ENCODE assay signal across 9 mouse cellular contexts in genomic region chr10:75555557-75555956, GRCm38 (mm10). TPM values are rescaled to one million over a fixed set of nuclear protein-coding genes. Genes with fewer than 3 reads are reported as not detected.
DNase-seq lines count a peak whose midpoint lies in the region; ATAC-seq and TF ChIP-seq lines count a peak whose summit lies in the region.
"Had no signal": no experiment of that assay in that cellular context is flagged by ENCODE, and none has a peak within 500 bp of the region (broad histone marks: within the 10 kb centered on the region; RNA-seq: fewer than 3 reads in every experiment).

No protein-coding gene starts in this region.

- peaks cover 12% of the 10 kb centered on the region for H3K27me3 ChIP-seq in kidney, embryonic 16.5 days (ENCODE audit: insufficient read depth, low read length)
- H3K27me3 ChIP-seq in forebrain, embryonic 12.5 days, result peaks cover 31% of the 10 kb centered on the region
- H3K27me3 ChIP-seq in limb, embryonic 13.5 days, result peaks cover 28% of the 10 kb centered on the region

- peaks cover 55% of the 10 kb centered on the region for H3K4me1 ChIP-seq in kidney, embryonic 16.5 days (ENCODE audit: insufficient read depth, low read length)
- peaks cover 40% of the 10 kb centered on the region for H3K4me1 ChIP-seq in forebrain, embryonic 12.5 days
- peaks cover 36% of the 10 kb centered on the region for H3K4me1 ChIP-seq in limb, embryonic 13.5 days

- no peak overlapping the region for H3K4me2 ChIP-seq in kidney, embryonic 16.5 days (replicated peaks; ENCODE audit: low read depth, low read length)
- no peak overlapping the region for H3K4me2 ChIP-seq in forebrain, embryonic 12.5 days
- H3K4me2 ChIP-seq in limb, embryonic 13.5 days (replicated peaks), result no peak overlapping the region

- no peaks in the 10 kb centered on the region for H3K9me3 ChIP-seq in kidney, embryonic 16.5 days (ENCODE audit: low read length)
- H3K9me3 ChIP-seq in forebrain, embryonic 12.5 days, result no peaks in the 10 kb centered on the region
- no peaks in the 10 kb centered on the region for H3K9me3 ChIP-seq in limb, embryonic 13.5 days

- DNase-seq in kidney, adult 8-10 months, result no peak
- peak; percentile 17 for DNase-seq in brain, embryonic 14.5 days (ENCODE audit: low read depth)
- DNase-seq in adrenal gland, postnatal 36 days, result no peak
- DNase-seq in frontal cortex, postnatal 14 days (ENCODE audit: low spot score in 2 of 2), result no peak
- DNase-seq: thymus, adult 2 months had no signal

- no peak overlapping the region for H3K9ac ChIP-seq in kidney, embryonic 16.5 days (replicated peaks; ENCODE audit: low read length)
- H3K9ac ChIP-seq in forebrain, embryonic 12.5 days, result no peak overlapping the region
- no peak overlapping the region for H3K9ac ChIP-seq in limb, embryonic 13.5 days

- no peak overlapping the region for H3K4me3 ChIP-seq in kidney, embryonic 16.5 days (ENCODE audit: low read length)
- no peak overlapping the region for H3K4me3 ChIP-seq in forebrain, embryonic 12.5 days (replicated peaks)
- H3K4me3 ChIP-seq in limb, embryonic 13.5 days, result no peak overlapping the region

- peak overlapping the region; percentile 72; the same call in 1 of the 2 replicates for H3K27ac ChIP-seq in kidney, embryonic 16.5 days (ENCODE audit: low read length)
- H3K27ac ChIP-seq in forebrain, embryonic 12.5 days, result peak overlapping the region; percentile 81
- H3K27ac ChIP-seq in limb, embryonic 13.5 days, result peak overlapping the region; percentile 23; the same call in 1 of the 2 replicates

- no peaks in the 10 kb centered on the region for H3K36me3 ChIP-seq in kidney, embryonic 16.5 days (ENCODE audit: insufficient read depth, low read length)
- H3K36me3 ChIP-seq in forebrain, embryonic 12.5 days (replicated peaks), result no peaks in the 10 kb centered on the region
- no peaks in the 10 kb centered on the region for H3K36me3 ChIP-seq in limb, embryonic 13.5 days

- TF ChIP-seq CTCF in brain, embryonic 14.5 days (IDR thresholded peaks at IDR 0.05; ENCODE audit: borderline replicate concordance, extremely low read depth, insufficient read depth, insufficient read length), result no peak

- no peak for TF ChIP-seq POLR2A in brain, embryonic 14.5 days (IDR thresholded peaks at IDR 0.05; ENCODE audit: borderline replicate concordance, extremely low read depth, insufficient read depth, insufficient read length, poor library complexity, severe bottlenecking)

- 72% methylated on average over 6 of the region's 6 CpGs for WGBS in kidney, embryonic 16.5 days
- 75% methylated on average over 6 of the region's 6 CpGs for WGBS in forebrain, embryonic 12.5 days
- 64% methylated on average over 6 of the region's 6 CpGs for WGBS in limb, embryonic 13.5 days

- ATAC-seq in kidney, embryonic 16.5 days (ENCODE audit: low FRiP score, low TSS enrichment), result no peak
- no peak for ATAC-seq in forebrain, embryonic 12.5 days (ENCODE audit: low FRiP score)
- ATAC-seq in limb, embryonic 13.5 days (ENCODE audit: low FRiP score, low read depth), result no peak

RNA-seq across cellular contexts. Expression of gene Lrrc75b, which starts 4.6 kb away (rescaled TPM):
- 3.3 and 3.8 TPM in 2 replicates for polyA plus RNA-seq in kidney, embryonic 16.5 days (2015; fragmentation: Nextera tagmentation; extraction: Ambion mirVana)
- 22.7 and 38.8 TPM in 2 replicates for polyA plus RNA-seq in brain, embryonic 14.5 days (2012; rRNA removed)
- 5.5 and 7.4 TPM in 2 replicates for polyA plus RNA-seq in forebrain, embryonic 12.5 days (2016; fragmentation: Nextera tagmentation; extraction: Ambion mirVana)
- polyA plus RNA-seq in limb, embryonic 13.5 days (2015; fragmentation: Nextera tagmentation; extraction: Ambion mirVana), result 1.5 and 1.7 TPM in 2 replicates
- under 1 TPM; 0.17 to 0.36 TPM for total RNA-seq in adrenal gland, postnatal 36 days (2021)
- total RNA-seq: CH12.LX had no signal

RNA-seq across cellular contexts. Expression of gene Ggt1, which starts 5.8 kb away (rescaled TPM):
- 244 and 292 TPM in 2 replicates for polyA plus RNA-seq in kidney, embryonic 16.5 days (2015; fragmentation: Nextera tagmentation; extraction: Ambion mirVana)
- 2.3 and 2.6 TPM in 2 replicates for polyA plus RNA-seq in brain, embryonic 14.5 days (2012; rRNA removed)
- polyA plus RNA-seq in forebrain, embryonic 12.5 days (2016; fragmentation: Nextera tagmentation; extraction: Ambion mirVana), result 0.58 and 2.3 TPM in 2 replicates
- 0.57 and 0.75 TPM in 2 replicates for polyA plus RNA-seq in limb, embryonic 13.5 days (2015; fragmentation: Nextera tagmentation; extraction: Ambion mirVana)
- total RNA-seq in adrenal gland, postnatal 36 days (2021), result not detected

RNA-seq across cellular contexts. Expression of gene Ggt5, which starts 33.6 kb away (rescaled TPM):
- 6.4 and 9.5 TPM in 2 replicates for polyA plus RNA-seq in kidney, embryonic 16.5 days (2015; fragmentation: Nextera tagmentation; extraction: Ambion mirVana)
- 5.2 and 6.7 TPM in 2 replicates for polyA plus RNA-seq in brain, embryonic 14.5 days (2012; rRNA removed)
- polyA plus RNA-seq in forebrain, embryonic 12.5 days (2016; fragmentation: Nextera tagmentation; extraction: Ambion mirVana), result 0.74 and 0.90 TPM in 2 replicates
- polyA plus RNA-seq in limb, embryonic 13.5 days (2015; fragmentation: Nextera tagmentation; extraction: Ambion mirVana), result 1.3 and 1.7 TPM in 2 replicates
- 1 to 10 TPM; 6.5 to 6.6 TPM for total RNA-seq in adrenal gland, postnatal 36 days (2021)
- total RNA-seq: CH12.LX had no signal

RNA-seq across cellular contexts. Expression of gene Gucd1, which starts 37.8 kb away (rescaled TPM):
- 53.4 and 54.0 TPM in 2 replicates for polyA plus RNA-seq in kidney, embryonic 16.5 days (2015; fragmentation: Nextera tagmentation; extraction: Ambion mirVana)
- polyA plus RNA-seq in brain, embryonic 14.5 days (2012; rRNA removed), result 26.0 and 33.2 TPM in 2 replicates
- polyA plus RNA-seq in forebrain, embryonic 12.5 days (2016; fragmentation: Nextera tagmentation; extraction: Ambion mirVana), result 23.5 and 24.4 TPM in 2 replicates
- polyA plus RNA-seq in limb, embryonic 13.5 days (2015; fragmentation: Nextera tagmentation; extraction: Ambion mirVana), result 29.2 and 30.2 TPM in 2 replicates
- total RNA-seq in adrenal gland, postnatal 36 days (2021), result 10 to 100 TPM; 29.7 to 42.1 TPM

RNA-seq across cellular contexts. Expression of gene Snrpd3, which starts 38.2 kb away (rescaled TPM):
- polyA plus RNA-seq in kidney, embryonic 16.5 days (2015; fragmentation: Nextera tagmentation; extraction: Ambion mirVana), result 156 and 186 TPM in 2 replicates
- polyA plus RNA-seq in brain, embryonic 14.5 days (2012; rRNA removed), result 51.4 and 60.3 TPM in 2 replicates
- 204 and 215 TPM in 2 replicates for polyA plus RNA-seq in forebrain, embryonic 12.5 days (2016; fragmentation: Nextera tagmentation; extraction: Ambion mirVana)
- 192 and 209 TPM in 2 replicates for polyA plus RNA-seq in limb, embryonic 13.5 days (2015; fragmentation: Nextera tagmentation; extraction: Ambion mirVana)
- 10 to 100 TPM; 81.9 to 98.1 TPM for total RNA-seq in adrenal gland, postnatal 36 days (2021)

Comparison
In these comparisons a context has a peak if more than half of its experiments do, and no peak if none do; other contexts are left out.
1. H3K27ac ChIP-seq: peak in every context shown above with its lines; median percentile 81 in forebrain, embryonic 12.5 days; 72 in kidney, embryonic 16.5 days; 23 in limb, embryonic 13.5 days.
2. RNA of gene Ggt1, which starts 5.8 kb away (polyA plus RNA-seq): 244 to 292 TPM in kidney, embryonic 16.5 days; 0.58 to 2.3 TPM in forebrain, embryonic 12.5 days, 2.3 to 2.6 TPM in brain, embryonic 14.5 days and 0.57 to 0.75 TPM in limb, embryonic 13.5 days; every median in the first group is over 10 times any median in the second.